Mouse (Mus musculus) C2C12 (cell line): ENCODE data around the gene Map3k14. TPM values are rescaled to one million over a fixed set of nuclear protein-coding genes. Genes with fewer than 3 reads are reported as not detected.
A peak's percentile ranks its signal among the peaks of the same experiment; 100 is the strongest.

Experiments
- H3K27me3 ChIP-seq: one replicate; pipeline ENCODE4 v1.6.1; 2011; ENCODE audit not compliant: control insufficient read depth, insufficient read depth, insufficient read length
- H3K36me3 ChIP-seq: one replicate; pipeline ENCODE4 v1.6.1; 2011; ENCODE audit not compliant: control insufficient read depth, insufficient read depth
- H3K4me3 ChIP-seq: one replicate; pipeline ENCODE4 v1.5.1; 2011; ENCODE audit warnings: mild to moderate bottlenecking, control low read depth; ENCODE audit not compliant: poor library complexity, insufficient read depth, severe bottlenecking
- H3K79me2 ChIP-seq: one replicate; pipeline ENCODE4 v1.6.1; 2011; ENCODE audit not compliant: control insufficient read depth, insufficient read depth
- H3K79me3 ChIP-seq: one replicate; pipeline ENCODE4 v1.6.1; 2011; ENCODE audit warnings: low read depth, control low read depth
- H3ac ChIP-seq: one replicate; pipeline ENCODE3; 2011; ENCODE audit warnings: low read depth; ENCODE audit not compliant: control insufficient read depth, insufficient read length
- CEBPB ChIP-seq: IDR thresholded peaks from one replicate; pipeline ENCODE4 v1.6.1; 2011; ENCODE audit warnings: low read depth, mild to moderate bottlenecking, control low read depth, moderate library complexity
- CTCF ChIP-seq: IDR thresholded peaks from one replicate; pipeline ENCODE4 v1.5.1; 2011; ENCODE audit not compliant: control insufficient read depth, insufficient read depth, insufficient read length
- FOSL1 ChIP-seq: IDR thresholded peaks from one replicate; pipeline ENCODE4 v1.8.0; 2011; ENCODE audit warnings: mild to moderate bottlenecking, low read length; ENCODE audit not compliant: poor library complexity, insufficient read depth, severe bottlenecking
- MAX ChIP-seq: IDR thresholded peaks from one replicate; pipeline ENCODE4 v1.6.1; 2011; ENCODE audit warnings: mild to moderate bottlenecking, control low read depth
- MYOD1 ChIP-seq: IDR thresholded peaks from one replicate; pipeline ENCODE4 v1.6.1; 2011; ENCODE audit warnings: low read depth; ENCODE audit not compliant: control insufficient read depth, insufficient read length
- MYOG ChIP-seq: IDR thresholded peaks from one replicate; pipeline ENCODE4 v1.6.1; 2011; ENCODE audit not compliant: control insufficient read depth, insufficient read length; ENCODE audit errors: extremely low read depth
- USF1 ChIP-seq: IDR thresholded peaks from one replicate; pipeline ENCODE4 v1.6.1; 2011; ENCODE audit warnings: low read depth, mild to moderate bottlenecking, control low read depth, moderate library complexity
- polyA plus RNA-seq: library from polyadenylated mRNA; unstranded; fragments of >200 nt; fragmentation: generic; extraction: Trizol; gene quantifications from one replicate; pipeline ENCODE4 v1.2.1, GENCODE M21; 2012; ENCODE audit warnings: missing spikeins

Map3k14 gene
- polyA plus RNA-seq, 1 experiment = 9.7 TPM

GRCm38 (mm10) chr11:103177815-103178485, 89.3 kb downstream of the Map3k14 start:
- Histone ChIP-seq H3K79me2 (peaks cover 8% of the 10 kb centered on the region), H3K27me3 (no peaks in the 10 kb centered on the region), H3K36me3 (no peaks in the 10 kb centered on the region), H3ac (no peak overlapping the region), H3K79me3 (no peaks in the 10 kb centered on the region), H3K4me3 (no peak overlapping the region)
- no peak for TF ChIP-seq USF1
- no peak for TF ChIP-seq MYOG
- TF ChIP-seq CTCF = no peak
- TF ChIP-seq MYOD1 = no peak
- TF ChIP-seq MAX = no peak

- Histone ChIP-seq H3K79me3 (no peaks in the 10 kb centered on the region), H3ac (no peak overlapping the region), H3K79me2 (peaks cover 8% of the 10 kb centered on the region), H3K27me3 (no peaks in the 10 kb centered on the region), H3K36me3 (no peaks in the 10 kb centered on the region), H3K4me3 (no peak overlapping the region)
- TF ChIP-seq USF1 = no peak
- TF ChIP-seq FOSL1 = no peak
- no peak for TF ChIP-seq MYOD1
- TF ChIP-seq CTCF = no peak
- TF ChIP-seq MYOG = no peak
- TF ChIP-seq MAX = no peak
- no peak for TF ChIP-seq CEBPB
Observed at GRCm38 (mm10) chr11:103177216-103177615, 90.1 kb downstream of the Map3k14 start.

GRCm38 (mm10) chr11:103176510-103176909, 90.8 kb downstream of the Map3k14 start:
- Histone ChIP-seq H3K79me2 (peaks cover 8% of the 10 kb centered on the region), H3K27me3 (no peaks in the 10 kb centered on the region), H3K36me3 (no peaks in the 10 kb centered on the region), H3K4me3 (no peak overlapping the region), H3K79me3 (no peaks in the 10 kb centered on the region), H3ac (no peak overlapping the region)
- TF ChIP-seq CEBPB (no peak), CTCF (no peak), MYOD1 (no peak), MAX (no peak), FOSL1 (no peak), USF1 (no peak), MYOG (no peak)

GRCm38 (mm10) chr11:103175688-103176442, 91.4 kb downstream of the Map3k14 start:
- Histone ChIP-seq H3ac (no peak overlapping the region), H3K4me3 (no peak overlapping the region), H3K36me3 (no peaks in the 10 kb centered on the region), H3K27me3 (no peaks in the 10 kb centered on the region), H3K79me3 (no peaks in the 10 kb centered on the region), H3K79me2 (peaks cover 8% of the 10 kb centered on the region)
- TF ChIP-seq USF1 (no peak), MYOD1 (no peak), CTCF (no peak), MYOG (no peak), MAX (no peak), FOSL1 (no peak), CEBPB (no peak)

GRCm38 (mm10) chr11:103174891-103175391, 92.3 kb downstream of the Map3k14 start:
- peak overlapping the region; percentile 34 for H3ac ChIP-seq
- H3K79me2 ChIP-seq = peaks cover 8% of the 10 kb centered on the region
- no peak overlapping the region for H3K4me3 ChIP-seq
- TF ChIP-seq MAX (peak; percentile 85), USF1 (no peak)
- H3K27me3 ChIP-seq = no peaks in the 10 kb centered on the region
- H3K36me3 ChIP-seq = no peaks in the 10 kb centered on the region
- no peaks in the 10 kb centered on the region for H3K79me3 ChIP-seq
